Mouse (Mus musculus) liver, embryonic 16.5 days (tissue): ENCODE results near the gene Adamtsl3. TPM values are rescaled to one million over a fixed set of nuclear protein-coding genes. Genes with fewer than 3 reads are reported as not detected.

Experiments used
- ATAC-seq: fragments of 200-750 bp; cut with Nextera tagmentation; 2 replicates; pipeline ENCODE4 v1.8.0; 2017; ENCODE audit warnings: low read depth, mild to moderate bottlenecking, moderate number of reproducible peaks, moderate library complexity
- H3K27ac ChIP-seq: fragments of 300-500 bp; sonication (generic); 2 replicates; pipeline ENCODE4 v1.5.1; 2014; ENCODE audit warnings: mild to moderate bottlenecking, low read length
- H3K27me3 ChIP-seq: fragments of 300-500 bp; sonication (generic); 2 replicates; pipeline ENCODE4 v1.6.1; 2014; ENCODE audit warnings: low read depth, low read length, mixed read lengths; ENCODE audit not compliant: control insufficient read depth, insufficient read depth
- H3K36me3 ChIP-seq: fragments of 300-500 bp; sonication (generic); 2 replicates; pipeline ENCODE4 v1.6.1; 2014; ENCODE audit warnings: mild to moderate bottlenecking; ENCODE audit not compliant: control insufficient read depth, insufficient read depth
- H3K4me1 ChIP-seq: fragments of 300-500 bp; sonication (generic); 2 replicates; pipeline ENCODE4 v1.6.1; 2014; ENCODE audit warnings: low read depth, low read length, mixed read lengths; ENCODE audit not compliant: control insufficient read depth
- H3K4me2 ChIP-seq: fragments of 300-500 bp; sonication (generic); 2 replicates; pipeline ENCODE4 v1.6.1; 2014; ENCODE audit warnings: low read depth, low read length, mixed read lengths
- H3K4me3 ChIP-seq: fragments of 300-500 bp; sonication (generic); 2 replicates; pipeline ENCODE4 v1.5.1; 2014; ENCODE audit warnings: low read depth, mild to moderate bottlenecking, low read length
- H3K9ac ChIP-seq: fragments of 300-500 bp; sonication (generic); 2 replicates; pipeline ENCODE4 v1.6.1; 2014; ENCODE audit warnings: low read depth, low read length
- H3K9me3 ChIP-seq: fragments of 300-500 bp; sonication (generic); replicated peaks from 2 replicates; pipeline ENCODE4 v1.6.1; 2016; ENCODE audit warnings: low read length; ENCODE audit not compliant: control insufficient read depth
- WGBS: fragments of 180-500 bp; shearing (Covaris S2); extraction: QIAGEN DNeasy Blood & Tissue Kit; methylation state at CpG from one replicate; pipeline ENCODE4 v1.1.7; 2014; ENCODE audit not compliant: insufficient replicate concordance; 5-methylcytosine and 5-hydroxymethylcytosine counted together
- polyA plus RNA-seq: library from polyadenylated mRNA; unstranded; fragments of >200 nt; fragmentation: Nextera tagmentation; extraction: Ambion mirVana; gene quantifications from 2 replicates; pipeline ENCODE4 v1.2.1, GENCODE M21; 2015

Adamtsl3 gene
- polyA plus RNA-seq, 1 experiment from 2014 or later = 0.17 TPM

GRCm38 (mm10) chr7:82349796-82350195 is 14.3 kb downstream of the Adamtsl3 start:
- Histone ChIP-seq H3K4me1 (no peaks in the 10 kb centered on the region), H3K9ac (no peak overlapping the region), H3K4me2 (no peak overlapping the region), H3K9me3 (no peaks in the 10 kb centered on the region), H3K36me3 (no peaks in the 10 kb centered on the region), H3K4me3 (no peak overlapping the region), H3K27me3 (no peaks in the 10 kb centered on the region), H3K27ac (no peak overlapping the region)
- no peak for ATAC-seq
- WGBS = 75% methylated on average over 7 of the region's 7 CpGs

GRCm38 (mm10) chr7:82350421-82350820 is 14.9 kb downstream of the Adamtsl3 start:
- Histone ChIP-seq H3K4me3 (no peak overlapping the region), H3K36me3 (no peaks in the 10 kb centered on the region), H3K9ac (no peak overlapping the region), H3K27ac (no peak overlapping the region), H3K9me3 (no peaks in the 10 kb centered on the region), H3K27me3 (no peaks in the 10 kb centered on the region), H3K4me1 (no peaks in the 10 kb centered on the region), H3K4me2 (no peak overlapping the region)
- WGBS = 54% methylated on average over 3 of the region's 3 CpGs
- ATAC-seq = no peak

GRCm38 (mm10) chr7:82359146-82359545 is 23.7 kb downstream of the Adamtsl3 start:
- H3K4me1 ChIP-seq = no peaks in the 10 kb centered on the region
- no peak overlapping the region for H3K27ac ChIP-seq
- H3K9ac ChIP-seq = no peak overlapping the region
- H3K4me2 ChIP-seq = no peak overlapping the region
- no peak for ATAC-seq
- H3K27me3 ChIP-seq = no peaks in the 10 kb centered on the region
- H3K36me3 ChIP-seq = no peaks in the 10 kb centered on the region
- H3K4me3 ChIP-seq = no peak overlapping the region
- H3K9me3 ChIP-seq = no peaks in the 10 kb centered on the region
- 65% methylated on average over 5 of the region's 5 CpGs for WGBS

GRCm38 (mm10) chr7:82359674-82360073 is 24.2 kb downstream of the Adamtsl3 start:
- H3K4me2 ChIP-seq = no peak overlapping the region
- no peaks in the 10 kb centered on the region for H3K27me3 ChIP-seq
- no peaks in the 10 kb centered on the region for H3K36me3 ChIP-seq
- no peak overlapping the region for H3K4me3 ChIP-seq
- no peak overlapping the region for H3K9ac ChIP-seq
- H3K9me3 ChIP-seq = no peaks in the 10 kb centered on the region
- ATAC-seq = no peak
- WGBS = 44% methylated on average over 5 of the region's 5 CpGs
- H3K4me1 ChIP-seq = no peaks in the 10 kb centered on the region
- H3K27ac ChIP-seq = no peak overlapping the region

- Histone ChIP-seq H3K4me2 (no peak overlapping the region), H3K4me1 (no peaks in the 10 kb centered on the region), H3K4me3 (no peak overlapping the region), H3K27ac (no peak overlapping the region), H3K9me3 (no peaks in the 10 kb centered on the region), H3K9ac (no peak overlapping the region), H3K36me3 (no peaks in the 10 kb centered on the region), H3K27me3 (no peaks in the 10 kb centered on the region)
- no peak for ATAC-seq
- 37% methylated on average over 4 of the region's 4 CpGs for WGBS
Measured at GRCm38 (mm10) chr7:82360186-82360585, 24.7 kb downstream of the Adamtsl3 start.

GRCm38 (mm10) chr7:82361127-82361526 is 25.6 kb downstream of the Adamtsl3 start:
- no peaks in the 10 kb centered on the region for H3K9me3 ChIP-seq
- no peaks in the 10 kb centered on the region for H3K27me3 ChIP-seq

GRCm38 (mm10) chr7:82364567-82364966 is 29.1 kb downstream of the Adamtsl3 start:
- H3K9me3 ChIP-seq = no peaks in the 10 kb centered on the region
- no peak overlapping the region for H3K27ac ChIP-seq
- no peaks in the 10 kb centered on the region for H3K36me3 ChIP-seq
- H3K4me1 ChIP-seq = no peaks in the 10 kb centered on the region
- ATAC-seq = no peak
- H3K4me2 ChIP-seq = no peak overlapping the region
- no peaks in the 10 kb centered on the region for H3K27me3 ChIP-seq
- WGBS = 68% methylated on average over 3 of the region's 3 CpGs
- H3K4me3 ChIP-seq = no peak overlapping the region
- no peak overlapping the region for H3K9ac ChIP-seq

More at GRCm38 (mm10) chr7:82361127-82361526, 25.6 kb downstream of the Adamtsl3 start:
- Histone ChIP-seq H3K27ac (no peak overlapping the region), H3K4me3 (no peak overlapping the region), H3K4me2 (no peak overlapping the region), H3K36me3 (no peaks in the 10 kb centered on the region), H3K9ac (no peak overlapping the region), H3K4me1 (no peaks in the 10 kb centered on the region)
- WGBS = 16% methylated on average over 5 of the region's 5 CpGs
- no peak for ATAC-seq

- no peaks in the 10 kb centered on the region for H3K9me3 ChIP-seq
- no peak overlapping the region for H3K9ac ChIP-seq
- H3K27me3 ChIP-seq = no peaks in the 10 kb centered on the region
- H3K27ac ChIP-seq = no peak overlapping the region
- WGBS = 51% methylated on average over 4 of the region's 4 CpGs
- H3K4me2 ChIP-seq = no peak overlapping the region
- H3K4me1 ChIP-seq = no peaks in the 10 kb centered on the region
- ATAC-seq = no peak
- no peak overlapping the region for H3K4me3 ChIP-seq
- H3K36me3 ChIP-seq = no peaks in the 10 kb centered on the region
Measured at GRCm38 (mm10) chr7:82366056-82366455, 30.6 kb downstream of the Adamtsl3 start.

- Histone ChIP-seq H3K4me2 (no peak overlapping the region), H3K9me3 (no peaks in the 10 kb centered on the region), H3K36me3 (no peaks in the 10 kb centered on the region), H3K27me3 (no peaks in the 10 kb centered on the region), H3K27ac (no peak overlapping the region), H3K4me3 (no peak overlapping the region), H3K4me1 (no peaks in the 10 kb centered on the region), H3K9ac (no peak overlapping the region)
- WGBS = 55% methylated on average over 5 of the region's 5 CpGs
- ATAC-seq = no peak
Measured at GRCm38 (mm10) chr7:82366471-82366870, 31.0 kb downstream of the Adamtsl3 start.
